Mouse (Mus musculus) cerebellum, postnatal 4 days (tissue): ENCODE measurements at regions not wholly inside any gene's neighbourhood (a gene's known extent, or its start where the extent isn't known, plus 50 kb on each side); places are given as distances from the start of the nearest gene placed in this dataset.

ENCODE experiments used
- DNase-seq, 2 experiments: peaks; one replicate each; pipeline ENCODE4 v3.0.0; 2022; ENCODE audit warnings: low spot score in 2 of 2, mixed read lengths in 1 of 2

DNA sequence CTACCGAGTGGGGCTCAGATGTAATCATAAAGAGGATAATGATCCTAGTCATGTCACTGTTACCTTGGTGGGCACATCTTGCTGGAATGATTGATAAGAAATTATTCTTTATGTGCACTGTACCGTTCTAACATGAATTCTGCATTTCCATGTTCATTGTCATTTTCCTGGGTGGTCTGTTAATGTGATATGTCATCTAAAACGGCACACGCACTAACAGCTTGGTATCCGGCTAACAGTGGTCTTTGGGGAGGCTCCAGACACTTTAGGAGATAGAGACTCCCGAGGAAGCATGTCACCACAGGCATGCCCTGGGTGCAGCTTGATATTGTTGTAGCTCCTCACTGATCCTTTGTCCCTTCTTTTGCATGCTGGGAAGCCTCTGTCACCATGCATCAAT, 1096.1 kb downstream of the Car8 start:
- DNase-seq, result no peak

DNA sequence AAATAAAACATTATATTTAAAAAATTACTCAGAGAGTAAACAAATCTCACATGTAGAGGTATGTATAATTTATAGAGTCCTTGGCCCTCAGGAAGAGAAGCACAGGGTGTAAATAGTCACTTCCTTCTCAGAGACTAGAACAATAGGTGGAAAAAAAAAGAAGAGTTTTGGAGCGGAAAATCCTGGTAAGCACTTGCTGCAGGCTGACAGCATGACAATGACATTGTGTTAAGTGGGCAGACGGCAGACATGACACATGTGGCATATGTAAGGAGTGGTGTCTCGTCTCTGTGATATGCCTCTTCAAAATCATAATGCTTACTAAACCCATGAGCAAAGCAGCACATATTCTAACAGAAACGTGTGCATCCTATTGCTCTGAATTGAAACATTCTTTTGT, 1126.7 kb downstream of the Car8 start:
- no peak for DNase-seq

DNA sequence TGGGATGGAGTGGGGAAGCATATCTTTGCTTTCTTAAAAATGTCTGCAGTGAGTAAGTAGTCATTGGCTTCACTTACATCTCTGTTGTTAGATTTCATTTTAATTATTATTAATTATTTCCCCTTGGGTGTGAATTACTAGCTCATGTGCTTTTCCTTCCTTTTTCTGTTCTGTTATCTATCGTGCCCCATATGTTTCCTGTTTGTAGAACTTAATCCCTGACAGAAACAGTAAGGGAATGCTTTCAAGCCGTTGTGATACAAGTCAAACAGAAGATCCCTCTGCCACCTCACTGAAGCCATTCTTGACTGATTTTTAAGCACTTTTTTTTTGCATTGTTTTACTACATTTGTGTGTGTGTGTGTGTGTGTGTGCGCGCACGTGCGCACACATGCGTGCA, 1145.9 kb downstream of the Car8 start:
- DNase-seq, result no peak

DNA sequence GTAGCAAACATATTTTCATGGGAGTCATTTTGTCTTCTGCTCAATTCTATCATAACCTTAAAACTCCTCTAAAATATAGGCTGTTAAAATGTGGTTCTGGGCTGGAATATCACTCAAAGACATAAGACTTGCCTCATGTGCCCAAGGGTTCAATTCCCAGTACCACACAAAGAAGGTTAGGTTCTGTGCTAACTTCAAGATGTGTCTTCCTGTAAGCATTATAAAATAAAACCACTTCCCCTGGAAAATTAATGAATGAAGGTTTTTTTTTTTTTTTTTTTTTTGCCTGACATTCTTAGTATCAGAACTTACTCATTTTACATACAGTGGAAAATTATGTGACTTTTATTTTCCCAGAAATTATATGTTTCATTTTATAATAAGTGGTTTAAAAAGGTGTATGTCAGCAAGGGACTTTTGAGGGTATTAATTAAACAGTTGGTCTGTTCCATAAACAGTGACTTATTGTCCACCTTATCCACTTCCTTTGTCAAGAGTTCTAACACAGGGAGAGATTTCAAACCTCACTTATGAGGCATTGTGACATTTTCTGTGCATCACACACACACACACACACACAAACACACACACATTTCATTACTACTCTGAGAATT, 1147.5 kb downstream of the Car8 start:
- no peak for DNase-seq
